Mouse (Mus musculus) frontal cortex, postnatal 25 days (tissue): ENCODE measurements around the gene Zfp46.
A peak's percentile ranks its signal among the peaks of the same experiment; 100 is the strongest.

Source experiments
- DNase-seq, 2 experiments: peaks; one replicate each; pipeline ENCODE4 v3.0.0; 2022; ENCODE audit warnings: low spot score in 2 of 2

Zfp46 gene

DNA sequence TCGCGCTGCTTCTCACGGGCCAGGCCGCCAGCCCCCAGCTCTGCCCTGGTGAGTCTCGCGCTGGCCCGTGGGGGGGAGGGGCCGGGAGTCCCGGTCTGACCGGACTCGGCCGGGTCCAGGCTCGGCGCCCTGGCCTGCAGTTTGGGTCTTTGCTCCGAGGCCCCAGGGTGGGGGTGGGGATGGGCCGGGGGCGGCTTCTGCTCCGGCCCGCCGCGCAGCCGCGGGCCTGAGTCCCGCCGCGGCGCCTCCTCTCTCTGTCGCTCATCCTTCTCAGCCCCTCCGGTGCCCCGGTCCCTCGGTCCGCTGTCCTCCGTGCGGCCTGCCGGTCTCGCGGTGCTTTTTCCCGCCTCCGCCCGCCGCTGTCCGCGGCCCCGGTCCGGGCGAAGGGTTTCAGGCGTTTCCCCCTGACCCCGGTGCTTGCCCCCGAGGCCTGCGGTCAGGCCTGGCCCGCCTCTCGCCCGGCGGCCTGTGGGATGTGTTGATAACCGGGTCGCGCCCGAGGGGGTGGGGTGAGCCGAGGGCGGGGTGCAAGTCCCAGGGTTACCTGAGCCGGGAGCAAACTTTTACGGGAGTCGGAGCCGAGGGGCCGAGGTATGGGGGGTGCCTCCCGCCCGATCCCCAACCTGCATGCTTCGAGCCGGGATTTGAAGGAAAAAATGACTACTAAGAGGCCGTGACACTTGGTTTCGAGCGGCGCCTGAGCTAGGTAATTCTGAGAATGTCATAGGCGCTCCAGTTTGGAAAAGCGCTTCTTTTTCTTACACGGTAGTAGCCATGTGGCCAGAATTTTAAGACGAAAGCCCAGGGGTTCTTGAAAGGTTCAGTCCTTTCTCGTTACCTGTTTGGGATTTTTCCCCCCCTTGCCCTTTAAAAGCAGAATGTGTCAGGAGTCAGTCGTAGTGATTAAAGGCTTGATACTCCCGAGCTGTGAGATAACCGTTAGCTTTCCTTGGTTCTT, 26.8 kb downstream of the Zfp46 start:
- DNase-seq = peak in 1 of 2 experiments; percentile 20

DNA sequence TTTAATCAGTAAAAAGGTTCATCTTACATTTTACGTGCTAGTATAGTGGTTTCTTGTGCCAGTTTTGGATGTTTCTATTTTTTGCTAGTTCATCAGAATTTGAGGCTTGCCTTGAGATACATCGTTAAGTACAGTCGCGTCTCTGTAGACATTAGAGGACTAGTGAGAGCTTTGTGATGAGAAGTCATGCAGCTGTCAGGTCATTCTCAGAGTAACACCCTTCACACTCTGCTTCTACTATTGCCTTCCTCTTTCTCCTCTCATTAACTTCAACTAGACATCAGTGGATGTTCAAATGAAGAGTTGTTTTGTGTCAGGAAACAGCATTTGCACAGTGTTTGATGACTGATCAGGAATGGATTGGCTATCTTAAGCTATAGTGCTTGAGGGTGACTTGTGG, 28.1 kb downstream of the Zfp46 start:
- no peak for DNase-seq

DNA sequence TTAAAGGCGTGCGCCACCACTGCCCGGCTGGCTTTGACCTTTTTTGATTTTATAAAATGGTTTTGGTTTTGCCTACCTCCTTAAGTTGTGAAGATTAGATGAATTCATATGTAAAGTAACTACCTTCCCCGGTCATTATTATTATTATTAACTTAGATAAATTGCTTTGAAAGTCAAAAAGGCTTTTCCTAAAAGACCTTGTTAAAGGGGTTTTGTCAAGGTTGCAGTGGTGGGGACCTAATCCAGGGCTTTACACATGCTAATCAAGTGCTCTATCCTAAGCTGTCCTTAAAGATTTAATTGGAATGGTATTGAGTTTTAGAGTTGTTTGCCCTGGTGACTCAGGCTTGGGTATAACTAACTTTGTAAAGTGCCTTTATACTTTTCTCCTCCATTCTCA, 33.2 kb downstream of the Zfp46 start:
- DNase-seq = no peak

DNA sequence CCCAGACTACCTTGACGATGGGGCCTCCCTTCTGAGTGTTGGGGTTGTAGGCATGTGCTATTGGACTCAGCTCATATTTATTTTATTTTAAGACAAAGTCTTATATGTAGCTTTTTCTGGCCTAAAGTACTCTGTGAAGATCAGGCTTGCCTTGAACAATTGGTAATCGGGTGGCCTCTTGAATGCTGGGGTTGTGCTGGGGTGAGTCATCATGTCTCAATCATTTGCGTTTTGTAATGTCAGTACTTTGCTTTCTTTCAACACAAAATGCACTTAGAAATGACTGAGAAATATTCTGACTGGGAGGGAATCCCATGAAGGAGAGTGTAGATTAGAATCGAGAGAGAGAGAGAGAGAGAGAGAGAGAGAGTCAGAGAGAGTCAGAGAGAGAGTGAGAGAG, 35.5 kb downstream of the Zfp46 start:
- no peak for DNase-seq

DNA sequence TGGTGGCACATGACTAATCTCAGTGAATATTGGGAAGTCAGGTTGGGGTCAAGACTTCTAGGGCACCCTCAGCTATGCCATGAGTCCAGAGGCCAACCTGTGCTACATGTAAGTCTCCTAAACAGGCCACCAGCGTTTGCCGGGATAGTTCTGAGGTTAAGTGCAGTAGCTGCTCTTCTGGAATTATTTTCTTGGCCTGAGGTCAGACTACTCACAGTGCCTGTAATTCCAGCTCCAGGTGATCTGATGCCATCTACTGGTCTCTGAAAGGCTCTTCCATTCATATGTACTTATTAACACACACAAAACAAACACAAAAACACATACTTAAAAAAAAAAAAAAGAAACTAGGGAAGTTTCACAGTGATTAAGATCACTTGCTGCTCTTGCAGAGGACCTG, 39.7 kb downstream of the Zfp46 start:
- no peak for DNase-seq

DNA sequence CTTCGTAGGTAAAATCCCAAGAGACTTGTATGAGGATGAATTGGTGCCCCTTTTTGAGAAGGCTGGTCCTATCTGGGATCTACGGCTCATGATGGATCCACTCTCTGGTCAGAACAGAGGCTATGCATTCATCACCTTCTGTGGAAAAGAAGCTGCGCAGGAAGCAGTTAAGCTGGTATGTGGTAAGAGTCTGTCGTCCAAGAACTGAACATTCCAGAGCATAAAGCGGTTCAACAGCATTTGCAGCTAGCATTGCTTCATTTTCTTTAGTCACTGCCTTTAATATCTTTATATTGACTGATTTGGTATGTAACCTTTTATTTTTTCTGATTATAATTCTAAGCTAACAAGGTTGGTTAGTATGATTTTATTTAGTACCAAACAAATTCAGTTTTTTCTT, 42.8 kb downstream of the Zfp46 start:
- DNase-seq = no peak

DNA sequence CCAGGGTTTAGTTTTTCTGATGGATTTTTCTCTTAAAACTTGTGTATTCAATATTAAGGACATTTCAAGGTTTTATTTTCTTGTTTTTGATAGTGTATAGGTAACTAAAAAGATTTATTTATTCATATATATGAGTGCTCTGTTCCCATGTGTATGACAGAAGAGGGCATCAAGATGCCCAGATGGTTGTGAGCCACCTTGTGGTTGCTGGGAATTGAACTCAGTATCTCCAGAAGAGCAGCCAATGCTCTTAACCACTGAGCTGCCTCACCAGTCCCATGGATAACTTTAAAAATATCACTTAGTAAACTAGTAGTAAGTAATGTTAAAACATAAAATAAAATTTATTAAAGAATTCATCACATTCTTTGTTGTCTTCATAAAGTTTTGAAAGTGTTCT, 43.6 kb downstream of the Zfp46 start:
- no peak for DNase-seq

DNA sequence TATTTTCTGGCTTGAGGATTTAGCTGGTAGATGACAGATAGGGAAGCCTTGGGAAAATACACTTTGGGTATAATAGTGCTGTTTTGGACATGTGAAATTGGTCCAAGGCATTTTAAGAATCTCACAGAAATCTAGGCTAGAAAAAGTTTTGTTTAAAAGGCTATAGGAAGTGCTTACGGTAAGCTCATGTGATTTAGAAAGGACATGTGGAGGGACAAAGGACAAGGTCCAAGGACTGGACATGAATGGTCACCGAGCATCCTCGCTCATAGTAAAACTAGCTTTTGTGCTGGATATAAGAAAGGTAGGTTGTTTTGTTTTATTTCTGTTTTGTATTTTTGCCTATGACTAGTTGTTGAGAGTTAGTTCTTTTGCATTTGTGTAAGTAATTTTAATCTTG, 47.2 kb downstream of the Zfp46 start:
- DNase-seq = no peak

DNA sequence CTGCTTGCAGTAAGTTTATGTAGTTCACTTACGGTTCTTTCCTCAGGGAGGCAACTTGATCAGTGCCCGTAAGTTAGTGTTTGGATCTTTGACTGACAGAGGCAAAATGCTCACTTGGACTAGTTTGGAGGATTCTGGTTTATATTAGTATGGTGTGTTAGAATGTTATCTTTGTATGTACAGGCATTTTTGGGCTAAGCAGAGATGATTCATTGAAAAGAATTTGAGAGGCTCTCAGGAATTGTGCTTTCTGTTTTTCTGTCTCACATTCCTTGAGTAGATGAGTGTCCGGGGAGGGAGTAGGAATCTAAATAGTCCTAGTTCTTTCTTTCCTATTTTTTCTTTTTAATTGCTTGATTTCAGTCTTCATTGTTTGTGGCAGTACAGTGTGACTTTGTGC, 48.7 kb downstream of the Zfp46 start:
- DNase-seq = no peak

DNA sequence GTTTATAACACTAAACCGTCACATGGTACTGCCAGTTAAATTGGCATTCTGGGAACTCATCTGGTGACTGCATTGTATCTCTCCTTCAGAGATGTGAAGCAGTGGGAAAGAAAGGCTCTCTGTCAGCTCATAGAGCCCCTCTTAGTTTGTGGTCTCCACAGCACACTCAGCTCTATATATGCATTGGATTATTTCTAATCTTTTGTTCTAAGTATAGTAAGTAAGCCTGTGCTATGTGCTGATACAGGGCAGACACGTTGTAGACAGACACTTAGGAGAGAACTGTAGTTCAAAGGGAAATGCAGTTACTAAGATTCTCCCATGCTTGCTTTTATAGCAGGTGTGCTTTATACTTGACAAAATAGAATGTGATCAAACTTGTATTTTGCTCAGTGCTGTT, 50.6 kb downstream of the Zfp46 start:
- no peak for DNase-seq

DNA sequence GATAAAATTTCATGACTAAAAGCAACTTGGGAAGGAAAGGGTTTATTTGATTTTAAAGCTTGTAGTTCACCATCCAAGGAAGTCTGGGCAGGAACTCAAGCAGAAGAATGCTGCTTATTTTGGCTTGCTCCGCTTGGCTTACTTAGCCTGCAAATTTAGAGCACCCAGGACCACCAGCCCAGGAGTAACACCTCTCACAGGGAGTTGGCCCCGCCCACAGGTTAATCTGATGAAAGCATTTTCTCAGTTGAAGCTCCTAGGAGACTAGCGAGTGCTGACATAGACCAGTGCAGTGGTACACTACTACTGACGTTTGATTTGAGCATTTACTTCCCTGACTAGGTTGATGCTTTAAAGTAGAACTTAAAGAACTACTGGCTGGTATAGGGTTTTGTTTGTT, 52.6 kb downstream of the Zfp46 start:
- DNase-seq = no peak
